Mouse (Mus musculus) cerebellum, adult 2 months (tissue): ENCODE measurements around the gene Pym1.

Experiments used
- CTCF ChIP-seq: fragments of 200-500 bp; IDR thresholded peaks from 2 replicates; pipeline ENCODE4 v1.5.1; 2011; ENCODE audit warnings: low read depth, mild to moderate bottlenecking, control low read depth, low read length, moderate library complexity, borderline replicate concordance; ENCODE audit not compliant: insufficient read depth
- POLR2A ChIP-seq: fragments of 200-500 bp; IDR thresholded peaks from 2 replicates; pipeline ENCODE4 v1.6.1; 2011; ENCODE audit warnings: low read length, control low read depth, borderline replicate concordance; ENCODE audit not compliant: insufficient read depth

DNA sequence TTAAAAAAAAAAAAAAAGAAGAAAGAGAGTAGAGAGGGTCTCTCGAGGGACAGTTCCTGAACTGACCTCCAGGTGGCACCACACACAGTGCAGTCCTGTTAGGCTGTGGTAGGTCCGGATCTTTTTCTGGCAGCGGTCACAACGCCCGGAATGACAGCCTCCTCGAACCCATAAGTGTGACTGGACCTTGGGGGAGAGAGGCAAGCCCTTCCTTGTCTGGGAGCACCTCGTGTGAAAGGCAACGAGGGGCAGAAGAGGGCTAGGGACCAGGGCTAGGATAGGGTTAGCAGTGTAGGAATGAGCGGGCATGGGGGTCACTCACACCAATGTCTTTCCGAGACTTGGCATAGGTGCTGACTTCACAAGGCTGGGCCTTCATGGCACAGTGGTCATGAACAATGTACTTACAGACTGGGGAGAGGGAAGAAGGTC, 16.7 kb upstream of the Pym1 start:
- TF ChIP-seq POLR2A = no peak
- peak; percentile 84 for TF ChIP-seq CTCF
